Mouse (Mus musculus): ENCODE measurements around the gene Gpd1. TPM values are rescaled to one million over a fixed set of nuclear protein-coding genes. Genes with fewer than 3 reads are reported as not detected.
"Not testable (repeated sequence)": the region's sequence is repeated elsewhere in the genome, so short reads cannot be mapped to it uniquely, and the experiment has no call there.

The Gpd1 gene
- polyA plus RNA-seq, 1 experiment from 2014 or later: 7.3 TPM

DNA sequence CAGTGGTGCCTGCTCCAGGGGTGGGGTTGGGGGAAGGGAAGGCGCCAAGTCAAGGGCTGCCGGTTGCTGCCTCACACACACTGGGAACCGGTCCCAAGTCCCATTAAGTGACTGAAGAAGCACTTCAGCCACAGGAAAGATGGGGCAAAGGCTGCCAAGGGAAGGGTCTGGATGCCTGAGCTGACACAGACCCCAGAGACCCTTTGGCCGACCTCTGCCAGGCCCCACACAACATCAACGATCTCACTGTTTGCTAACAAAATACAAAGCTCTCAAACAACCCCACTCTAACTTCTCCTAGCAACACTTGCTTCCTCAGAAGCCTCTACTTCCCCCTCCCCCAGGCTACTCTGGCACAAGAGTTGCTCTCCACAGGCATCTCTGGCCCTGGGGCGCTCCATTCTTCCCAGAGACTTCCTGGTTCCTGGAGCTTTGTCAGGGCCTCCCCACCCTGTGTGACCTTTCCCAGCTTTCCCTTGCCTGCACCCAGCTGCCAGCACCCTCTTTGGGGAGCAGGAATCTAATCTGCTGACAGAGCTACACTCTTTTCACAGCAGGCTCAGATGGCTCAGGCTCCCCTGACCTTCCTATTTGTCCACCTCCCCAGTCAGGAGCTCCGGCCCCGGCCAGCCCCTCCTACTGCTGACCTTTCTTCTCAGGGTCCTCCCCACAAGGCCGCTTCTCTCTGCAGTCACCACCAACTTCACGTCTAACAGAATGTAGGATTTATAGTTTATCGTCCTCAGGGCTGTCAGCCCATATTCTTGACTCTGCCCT, 6.4 kb downstream of the Gpd1 start:
- Histone ChIP-seq H3K4me2 (ENCODE audit: low read depth, low read length) (peak overlapping the region; percentile 63), H3K36me3 (ENCODE audit: control insufficient read depth, insufficient read depth, low read length) (peaks cover 19% of the 10 kb centered on the region), H3K27ac (replicated peaks; ENCODE audit: low read depth, low read length) (peak overlapping the region; percentile 28), H3K4me3 (ENCODE audit: low read depth, low read length) (no peak overlapping the region), H3K9ac (ENCODE audit: low read depth, low read length) (no peak overlapping the region), H3K9me3 (ENCODE audit: control insufficient read depth, low read length) (0 out of 2 replicates have a peak, but pooled peaks cover under 1% of the 10 kb centered on the region), H3K27me3 (replicated peaks; ENCODE audit: control insufficient read depth, insufficient read depth, low read length) (no peaks in the 10 kb centered on the region), H3K4me1 (ENCODE audit: control insufficient read depth, insufficient read depth, low read length) (peaks cover 12% of the 10 kb centered on the region)
- DNase-seq (ENCODE audit: low spot score) (peak; percentile 49), ATAC-seq (ENCODE audit: low read depth) (no peak)
- 18% methylated on average over 11 of the region's 11 CpGs for WGBS

DNA sequence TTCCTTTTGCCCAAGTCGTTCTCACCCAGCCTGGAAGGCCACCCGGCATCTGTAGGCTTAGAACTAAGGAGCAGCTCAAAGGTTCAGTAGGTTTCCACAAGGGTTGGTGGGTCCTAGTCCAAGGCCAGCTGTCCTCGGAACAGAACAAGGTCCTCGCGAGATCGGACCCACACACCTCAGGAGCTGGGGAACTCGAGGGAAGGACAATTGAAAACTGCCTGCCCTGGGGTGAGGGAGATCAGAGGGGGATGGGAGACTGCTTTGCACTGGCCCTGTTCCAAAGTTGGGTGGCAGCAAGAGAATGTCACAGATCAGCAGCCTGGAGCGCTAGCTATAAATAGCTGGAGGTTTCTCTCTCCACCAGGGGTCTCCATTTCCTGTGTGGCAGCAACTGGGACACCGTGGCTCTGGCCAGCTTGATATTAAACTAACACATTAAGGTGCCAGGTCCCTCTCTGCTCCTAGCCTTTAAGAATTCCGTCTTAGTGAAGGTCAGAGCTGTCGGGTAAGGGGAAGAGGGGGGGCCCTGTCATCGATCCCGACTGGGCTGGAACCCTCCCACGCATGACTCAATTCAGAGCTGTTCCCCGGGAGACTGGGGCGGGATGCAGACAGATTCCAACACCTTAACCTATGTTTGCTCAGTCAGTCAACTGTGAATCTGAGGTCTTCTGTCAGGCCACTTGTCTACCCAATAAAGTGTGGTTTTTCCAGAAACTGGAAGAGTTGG, 7.1 kb downstream of the Gpd1 start:
- peak; percentile 89 for DNase-seq (ENCODE audit: low spot score)
- no peaks in the 10 kb centered on the region for H3K27me3 ChIP-seq (replicated peaks; ENCODE audit: control insufficient read depth, insufficient read depth, low read length)
- H3K4me2 ChIP-seq (ENCODE audit: low read depth, low read length): peak overlapping the region; percentile 63
- peak overlapping the region; percentile 51; the same call in 1 of the 2 replicates for H3K9ac ChIP-seq (ENCODE audit: low read depth, low read length)
- peak overlapping the region; percentile 98 for H3K4me3 ChIP-seq (ENCODE audit: low read depth, low read length)
- WGBS: 7% methylated on average over 16 of the region's 16 CpGs
- H3K27ac ChIP-seq (replicated peaks; ENCODE audit: low read depth, low read length): peak overlapping the region; percentile 28
- peaks cover 12% of the 10 kb centered on the region for H3K4me1 ChIP-seq (ENCODE audit: control insufficient read depth, insufficient read depth, low read length)
- 0 out of 2 replicates have a peak, but pooled peaks have one; percentile 14 for ATAC-seq (ENCODE audit: low read depth)
- H3K9me3 ChIP-seq (ENCODE audit: control insufficient read depth, low read length): 0 out of 2 replicates have a peak, but pooled peaks cover 6% of the 10 kb centered on the region
- H3K36me3 ChIP-seq (ENCODE audit: control insufficient read depth, insufficient read depth, low read length): peaks cover 25% of the 10 kb centered on the region

GRCm38 (mm10) chr15:99725341-99726155, 8.2 kb downstream of the Gpd1 start, which contains the start of gene Cox14:
TSS of gene Cox14 (plus strand) at chr15:99725618.
- H3K9me3 ChIP-seq (ENCODE audit: control insufficient read depth, low read length): 0 out of 2 replicates have a peak, but pooled peaks cover 6% of the 10 kb centered on the region
- H3K27me3 ChIP-seq (replicated peaks; ENCODE audit: control insufficient read depth, insufficient read depth, low read length): no peaks in the 10 kb centered on the region
- H3K9ac ChIP-seq (ENCODE audit: low read depth, low read length): peak within 1 kb of the TSS; percentile 95
- peak within 1 kb of the TSS; percentile 98 for H3K4me3 ChIP-seq (ENCODE audit: low read depth, low read length)
- peaks cover 28% of the 10 kb centered on the region for H3K36me3 ChIP-seq (ENCODE audit: control insufficient read depth, insufficient read depth, low read length)
- ATAC-seq (ENCODE audit: low read depth): peak; percentile 96
- peak within 1 kb of the TSS; percentile 74 for H3K4me2 ChIP-seq (ENCODE audit: low read depth, low read length)
- peak within 1 kb of the TSS; percentile 86 for H3K27ac ChIP-seq (replicated peaks; ENCODE audit: low read depth, low read length)
- peaks cover 12% of the 10 kb centered on the region for H3K4me1 ChIP-seq (ENCODE audit: control insufficient read depth, insufficient read depth, low read length)
- DNase-seq (ENCODE audit: low spot score): peak; percentile 100
- WGBS: 1% methylated on average over 47 of the region's 68 CpGs

DNA sequence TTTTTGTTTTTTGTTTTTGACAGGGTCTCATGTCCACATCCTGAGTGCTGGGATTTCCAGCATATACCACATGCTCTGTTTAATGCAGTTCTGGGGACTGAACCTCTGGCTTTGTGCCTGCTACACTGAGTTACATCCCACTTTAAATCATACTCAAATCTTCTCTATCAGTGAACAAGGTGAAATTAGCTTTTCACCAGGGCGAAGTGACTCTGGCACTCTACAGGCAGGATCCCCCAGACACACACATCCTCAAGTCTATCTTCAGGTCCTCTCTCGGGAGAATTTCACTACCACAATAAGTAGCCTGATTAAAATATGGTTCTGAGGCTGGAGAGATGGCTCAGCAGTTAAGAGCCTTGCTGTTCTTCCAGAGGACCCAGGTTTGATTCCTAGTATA, 9.2 kb downstream of the Gpd1 start:
- ATAC-seq (ENCODE audit: low read depth) (no peak), DNase-seq (ENCODE audit: low spot score) (no peak)
- 80% methylated on average over 2 of the region's 2 CpGs for WGBS
- Histone ChIP-seq H3K27ac (replicated peaks; ENCODE audit: low read depth, low read length) (no peak overlapping the region), H3K4me3 (ENCODE audit: low read depth, low read length) (peak overlapping the region; percentile 98), H3K36me3 (ENCODE audit: control insufficient read depth, insufficient read depth, low read length) (peaks cover 32% of the 10 kb centered on the region), H3K9me3 (ENCODE audit: control insufficient read depth, low read length) (0 out of 2 replicates have a peak, but pooled peaks cover 6% of the 10 kb centered on the region), H3K4me1 (ENCODE audit: control insufficient read depth, insufficient read depth, low read length) (peaks cover 12% of the 10 kb centered on the region), H3K27me3 (replicated peaks; ENCODE audit: control insufficient read depth, insufficient read depth, low read length) (no peaks in the 10 kb centered on the region), H3K4me2 (ENCODE audit: low read depth, low read length) (peak overlapping the region; percentile 74), H3K9ac (ENCODE audit: low read depth, low read length) (peak overlapping the region; percentile 95)

DNA sequence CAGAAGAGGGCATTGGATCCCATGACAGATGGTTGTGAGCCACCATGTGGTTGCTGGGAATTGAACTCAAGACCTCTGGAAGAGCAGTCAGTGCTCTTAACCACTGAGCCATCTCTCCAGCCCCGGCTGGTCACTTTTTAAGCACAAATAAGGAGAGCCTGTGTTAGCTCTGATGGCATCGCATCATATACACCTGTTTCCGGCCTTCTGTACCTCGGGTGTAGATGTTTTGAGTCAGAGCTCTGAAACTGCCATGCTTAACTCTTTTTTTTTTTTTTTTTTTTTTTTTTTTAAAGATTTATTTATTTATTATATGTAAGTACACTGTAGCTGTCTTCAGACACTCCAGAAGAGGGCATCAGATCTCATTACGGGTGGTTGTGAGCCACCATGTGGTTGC, 9.7 kb downstream of the Gpd1 start:
- WGBS: 93% methylated on average over 4 of the region's 5 CpGs
- H3K9me3 ChIP-seq (ENCODE audit: control insufficient read depth, low read length); H3K4me2 ChIP-seq (ENCODE audit: low read depth, low read length); H3K27me3 ChIP-seq (replicated peaks; ENCODE audit: control insufficient read depth, insufficient read depth, low read length); H3K27ac ChIP-seq (replicated peaks; ENCODE audit: low read depth, low read length); H3K4me3 ChIP-seq (ENCODE audit: low read depth, low read length); ATAC-seq (ENCODE audit: low read depth); H3K9ac ChIP-seq (ENCODE audit: low read depth, low read length); DNase-seq (ENCODE audit: low spot score): not testable (repeated sequence)
- Histone ChIP-seq H3K36me3 (ENCODE audit: control insufficient read depth, insufficient read depth, low read length) (peaks cover 37% of the 10 kb centered on the region), H3K4me1 (ENCODE audit: control insufficient read depth, insufficient read depth, low read length) (peaks cover 12% of the 10 kb centered on the region)

GRCm38 (mm10) chr15:99727525-99727924, 10.2 kb downstream of the Gpd1 start:
- H3K27me3 ChIP-seq (replicated peaks; ENCODE audit: control insufficient read depth, insufficient read depth, low read length): no peaks in the 10 kb centered on the region
- H3K4me1 ChIP-seq (ENCODE audit: control insufficient read depth, insufficient read depth, low read length): peaks cover 12% of the 10 kb centered on the region
- no peak overlapping the region for H3K9ac ChIP-seq (ENCODE audit: low read depth, low read length)
- ATAC-seq (ENCODE audit: low read depth) (no peak), DNase-seq (ENCODE audit: low spot score) (no peak)
- H3K4me3 ChIP-seq (ENCODE audit: low read depth, low read length): no peak overlapping the region
- peaks cover 41% of the 10 kb centered on the region for H3K36me3 ChIP-seq (ENCODE audit: control insufficient read depth, insufficient read depth, low read length)
- 0 out of 2 replicates have a peak, but pooled peaks cover 6% of the 10 kb centered on the region for H3K9me3 ChIP-seq (ENCODE audit: control insufficient read depth, low read length)
- no peak overlapping the region for H3K27ac ChIP-seq (replicated peaks; ENCODE audit: low read depth, low read length)
- H3K4me2 ChIP-seq (ENCODE audit: low read depth, low read length): no peak overlapping the region
- 96% methylated on average over 12 of the region's 12 CpGs for WGBS

DNA sequence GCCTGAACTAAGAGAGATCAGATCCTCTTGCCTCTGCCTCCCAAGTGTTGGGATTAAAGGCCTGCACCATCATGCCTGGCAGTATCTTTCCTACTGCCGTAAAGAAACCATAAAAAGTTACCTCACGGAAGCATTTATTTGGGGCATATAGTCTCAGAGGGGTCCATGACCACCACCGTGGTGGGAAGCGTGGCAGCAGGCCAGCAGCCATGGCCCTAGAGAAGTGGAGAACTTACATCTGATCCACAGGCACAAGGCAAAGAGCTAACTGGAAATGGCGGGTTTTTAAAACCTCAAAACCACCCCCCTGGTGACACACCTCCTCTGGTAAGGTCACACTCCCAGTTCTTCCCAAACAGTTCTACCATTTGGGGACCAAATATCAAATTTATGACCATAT, 10.9 kb downstream of the Gpd1 start:
- no peak for ATAC-seq (ENCODE audit: low read depth)
- peaks cover 48% of the 10 kb centered on the region for H3K36me3 ChIP-seq (ENCODE audit: control insufficient read depth, insufficient read depth, low read length)

More for the DNA sequence above, 10.9 kb downstream of the Gpd1 start:
- Histone ChIP-seq H3K4me3 (ENCODE audit: low read depth, low read length) (no peak overlapping the region), H3K9me3 (ENCODE audit: control insufficient read depth, low read length) (0 out of 2 replicates have a peak, but pooled peaks cover 6% of the 10 kb centered on the region), H3K27ac (replicated peaks; ENCODE audit: low read depth, low read length) (no peak overlapping the region), H3K9ac (ENCODE audit: low read depth, low read length) (no peak overlapping the region), H3K4me2 (ENCODE audit: low read depth, low read length) (no peak overlapping the region), H3K27me3 (replicated peaks; ENCODE audit: control insufficient read depth, insufficient read depth, low read length) (no peaks in the 10 kb centered on the region), H3K4me1 (ENCODE audit: control insufficient read depth, insufficient read depth, low read length) (peaks cover 11% of the 10 kb centered on the region)
- no peak for DNase-seq (ENCODE audit: low spot score)
- WGBS: 95% methylated on average over 5 of the region's 5 CpGs

Measured in embryonic facial prominence, embryonic 14.5 days (tissue).